Mouse (Mus musculus): ENCODE results near the gene Klra2.

GRCm38 (mm10) chr6:131245081-131245480 lies 2.1 kb downstream of the Klra2 start:
- TF ChIP-seq CTCF (IDR thresholded peaks at IDR 0.05; ENCODE audit: control insufficient read depth, insufficient read depth, low read length) (no peak), POLR2A (IDR thresholded peaks at IDR 0.05; ENCODE audit: borderline replicate concordance, control insufficient read depth, low read depth, low read length) (no peak)
